Mouse (Mus musculus): ENCODE measurements at regions not wholly inside any gene's neighbourhood (a gene's known extent, or its start where the extent isn't known, plus 50 kb on each side); places are given as distances from the start of the nearest gene placed in this dataset.
A peak's percentile ranks its signal among the peaks of the same experiment; 100 is the strongest.
"Not testable (repeated sequence)": the region's sequence is repeated elsewhere in the genome, so short reads cannot be mapped to it uniquely, and the experiment has no call there.

GRCm38 (mm10) chr11:12589757-12590373 is 125.1 kb upstream of the Cobl start:
- Histone ChIP-seq H3K4me1 (ENCODE audit: control insufficient read depth, insufficient read depth, low read length) (no peaks in the 10 kb centered on the region), H3K4me3 (ENCODE audit: insufficient read depth, low read length) (no peak overlapping the region), H3K27ac (ENCODE audit: insufficient read depth, low read length) (no peak overlapping the region)
- no peak for TF ChIP-seq CTCF (IDR thresholded peaks at IDR 0.05; ENCODE audit: borderline replicate concordance, insufficient read depth, low read length)
- TF ChIP-seq POLR2A (IDR thresholded peaks at IDR 0.05; ENCODE audit: low read depth, low read length) = no peak

GRCm38 (mm10) chr11:12584851-12585680 is 120.3 kb upstream of the Cobl start:
- not testable (repeated sequence) for H3K4me3 ChIP-seq (ENCODE audit: insufficient read depth, low read length); H3K4me1 ChIP-seq (ENCODE audit: control insufficient read depth, insufficient read depth, low read length); H3K27ac ChIP-seq (ENCODE audit: insufficient read depth, low read length)

- Histone ChIP-seq H3K4me3 (ENCODE audit: insufficient read depth, low read length) (no peak overlapping the region), H3K27ac (ENCODE audit: insufficient read depth, low read length) (no peak overlapping the region), H3K4me1 (ENCODE audit: control insufficient read depth, insufficient read depth, low read length) (no peaks in the 10 kb centered on the region)
- peak; percentile 63; the same call in 1 of the 2 replicates for TF ChIP-seq CTCF (IDR thresholded peaks at IDR 0.05; ENCODE audit: borderline replicate concordance, insufficient read depth, low read length)
- no peak for TF ChIP-seq POLR2A (IDR thresholded peaks at IDR 0.05; ENCODE audit: low read depth, low read length)
Observed at GRCm38 (mm10) chr11:12578999-12579576, 114.3 kb upstream of the Cobl start.

- TF ChIP-seq POLR2A (IDR thresholded peaks at IDR 0.05; ENCODE audit: low read depth, low read length) = no peak
- TF ChIP-seq CTCF (IDR thresholded peaks at IDR 0.05; ENCODE audit: borderline replicate concordance, insufficient read depth, low read length) = no peak
- H3K4me1 ChIP-seq (ENCODE audit: control insufficient read depth, insufficient read depth, low read length) = no peaks in the 10 kb centered on the region; the same call in 1 of the 2 replicates
- H3K4me3 ChIP-seq (ENCODE audit: insufficient read depth, low read length) = no peak overlapping the region
- no peak overlapping the region for H3K27ac ChIP-seq (ENCODE audit: insufficient read depth, low read length)
Observed at GRCm38 (mm10) chr11:12559663-12560062, 94.9 kb upstream of the Cobl start.

- H3K4me1 ChIP-seq (ENCODE audit: control insufficient read depth, insufficient read depth, low read length) = no peaks in the 10 kb centered on the region; the same call in 1 of the 2 replicates
- H3K4me3 ChIP-seq (ENCODE audit: insufficient read depth, low read length) = no peak overlapping the region
- H3K27ac ChIP-seq (ENCODE audit: insufficient read depth, low read length) = no peak overlapping the region
- TF ChIP-seq POLR2A (IDR thresholded peaks at IDR 0.05; ENCODE audit: low read depth, low read length) (no peak), CTCF (IDR thresholded peaks at IDR 0.05; ENCODE audit: borderline replicate concordance, insufficient read depth, low read length) (no peak)
Observed at GRCm38 (mm10) chr11:12558995-12559633, 94.4 kb upstream of the Cobl start.

- Histone ChIP-seq H3K4me1 (ENCODE audit: control insufficient read depth, insufficient read depth, low read length) (no peaks in the 10 kb centered on the region; the same call in 1 of the 2 replicates), H3K27ac (ENCODE audit: insufficient read depth, low read length) (no peak overlapping the region), H3K4me3 (ENCODE audit: insufficient read depth, low read length) (no peak overlapping the region)
- TF ChIP-seq POLR2A (IDR thresholded peaks at IDR 0.05; ENCODE audit: low read depth, low read length) (no peak), CTCF (IDR thresholded peaks at IDR 0.05; ENCODE audit: borderline replicate concordance, insufficient read depth, low read length) (no peak)
Observed at GRCm38 (mm10) chr11:12558176-12558575, 93.4 kb upstream of the Cobl start.

- no peak overlapping the region for H3K4me3 ChIP-seq (ENCODE audit: insufficient read depth, low read length)
- H3K4me1 ChIP-seq (ENCODE audit: control insufficient read depth, insufficient read depth, low read length) = no peaks in the 10 kb centered on the region
- H3K27ac ChIP-seq (ENCODE audit: insufficient read depth, low read length) = no peak overlapping the region
- no peak for TF ChIP-seq CTCF (IDR thresholded peaks at IDR 0.05; ENCODE audit: borderline replicate concordance, insufficient read depth, low read length)
- no peak for TF ChIP-seq POLR2A (IDR thresholded peaks at IDR 0.05; ENCODE audit: low read depth, low read length)
Observed at GRCm38 (mm10) chr11:12545771-12546170, 81.0 kb upstream of the Cobl start.

GRCm38 (mm10) chr11:12543042-12543441 is 78.3 kb upstream of the Cobl start:
- no peak for TF ChIP-seq POLR2A (IDR thresholded peaks at IDR 0.05; ENCODE audit: low read depth, low read length)
- no peak for TF ChIP-seq CTCF (IDR thresholded peaks at IDR 0.05; ENCODE audit: borderline replicate concordance, insufficient read depth, low read length)
- no peaks in the 10 kb centered on the region for H3K4me1 ChIP-seq (ENCODE audit: control insufficient read depth, insufficient read depth, low read length)
- H3K4me3 ChIP-seq (ENCODE audit: insufficient read depth, low read length) = no peak overlapping the region
- no peak overlapping the region for H3K27ac ChIP-seq (ENCODE audit: insufficient read depth, low read length)

GRCm38 (mm10) chr11:12540333-12540870 is 75.6 kb upstream of the Cobl start:
- no peak overlapping the region for H3K4me3 ChIP-seq (ENCODE audit: insufficient read depth, low read length)
- peaks cover 5% of the 10 kb centered on the region; the same call in 1 of the 2 replicates for H3K4me1 ChIP-seq (ENCODE audit: control insufficient read depth, insufficient read depth, low read length)
- TF ChIP-seq POLR2A (IDR thresholded peaks at IDR 0.05; ENCODE audit: low read depth, low read length) (no peak), CTCF (IDR thresholded peaks at IDR 0.05; ENCODE audit: borderline replicate concordance, insufficient read depth, low read length) (no peak)
- H3K27ac ChIP-seq (ENCODE audit: insufficient read depth, low read length) = no peak overlapping the region

All from embryonic fibroblast, embryonic 13.5 days (primary cell).